Mouse (Mus musculus) kidney, embryonic 16.5 days (tissue): ENCODE data around the gene Atp5j2. TPM values are rescaled to one million over a fixed set of nuclear protein-coding genes. Genes with fewer than 3 reads are reported as not detected.

Source experiments
- ATAC-seq: fragments of 200-750 bp; cut with Nextera tagmentation; 2 replicates; pipeline ENCODE4 v1.8.0; 2017; ENCODE audit warnings: moderate TSS enrichment; ENCODE audit not compliant: low FRiP score, low TSS enrichment
- H3K27ac ChIP-seq: fragments of 300-500 bp; sonication (generic); 2 replicates; pipeline ENCODE4 v1.5.1; 2014; ENCODE audit warnings: low read length
- H3K27me3 ChIP-seq: fragments of 300-500 bp; sonication (generic); 2 replicates; pipeline ENCODE4 v1.6.1; 2014; ENCODE audit warnings: low read length, control low read depth, mixed read lengths; ENCODE audit not compliant: insufficient read depth
- H3K36me3 ChIP-seq: fragments of 300-500 bp; sonication (generic); 2 replicates; pipeline ENCODE4 v1.6.1; 2014; ENCODE audit warnings: low read length, control low read depth, mixed read lengths; ENCODE audit not compliant: insufficient read depth
- H3K4me1 ChIP-seq: fragments of 300-500 bp; sonication (generic); 2 replicates; pipeline ENCODE4 v1.6.1; 2014; ENCODE audit warnings: low read length, control low read depth, mixed read lengths; ENCODE audit not compliant: insufficient read depth
- H3K4me2 ChIP-seq: fragments of 300-500 bp; sonication (generic); replicated peaks from 2 replicates; pipeline ENCODE4 v1.6.1; 2014; ENCODE audit warnings: low read depth, low read length
- H3K4me3 ChIP-seq: fragments of 300-500 bp; sonication (generic); 2 replicates; pipeline ENCODE4 v1.5.1; 2014; ENCODE audit warnings: mild to moderate bottlenecking, low read length
- H3K9ac ChIP-seq: fragments of 300-500 bp; sonication (generic); replicated peaks from 2 replicates; pipeline ENCODE4 v1.6.1; 2014; ENCODE audit warnings: low read length
- H3K9me3 ChIP-seq: fragments of 300-500 bp; sonication (generic); 2 replicates; pipeline ENCODE4 v1.6.1; 2016; ENCODE audit warnings: low read length, control low read depth
- WGBS: fragments of 180-500 bp; shearing (Covaris S2); extraction: QIAGEN DNeasy Blood & Tissue Kit; methylation state at CpG from one replicate; pipeline ENCODE4 v1.1.7; 2014; 5-methylcytosine and 5-hydroxymethylcytosine counted together
- polyA plus RNA-seq: library from polyadenylated mRNA; unstranded; fragments of >200 nt; fragmentation: Nextera tagmentation; extraction: Ambion mirVana; gene quantifications from 2 replicates; pipeline ENCODE4 v1.2.1, GENCODE M21; 2015

Gene Atp5j2
- polyA plus RNA-seq, 1 experiment from 2014 or later: 701 TPM

DNA sequence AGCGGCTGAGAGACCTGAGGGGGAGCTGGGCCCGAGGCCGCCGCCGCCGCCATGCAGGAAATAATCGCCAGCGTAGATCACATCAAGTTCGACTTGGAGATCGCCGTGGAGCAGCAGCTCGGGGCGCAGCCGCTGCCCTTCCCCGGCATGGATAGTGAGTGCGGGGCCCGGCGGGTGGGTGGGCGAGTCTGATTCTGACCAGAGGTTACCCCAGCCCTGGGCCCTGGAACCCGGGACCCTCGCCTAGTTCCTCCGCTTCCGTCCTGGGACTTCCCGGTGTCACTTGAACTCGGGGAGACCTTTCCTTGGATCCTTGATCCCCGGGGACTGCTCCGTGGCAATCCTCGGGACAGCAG, 24.6 kb downstream of the Atp5j2 start:
- Histone ChIP-seq H3K4me1 (peaks cover 23% of the 10 kb centered on the region), H3K27me3 (no peaks in the 10 kb centered on the region)
- ATAC-seq: peak; percentile 53

DNA sequence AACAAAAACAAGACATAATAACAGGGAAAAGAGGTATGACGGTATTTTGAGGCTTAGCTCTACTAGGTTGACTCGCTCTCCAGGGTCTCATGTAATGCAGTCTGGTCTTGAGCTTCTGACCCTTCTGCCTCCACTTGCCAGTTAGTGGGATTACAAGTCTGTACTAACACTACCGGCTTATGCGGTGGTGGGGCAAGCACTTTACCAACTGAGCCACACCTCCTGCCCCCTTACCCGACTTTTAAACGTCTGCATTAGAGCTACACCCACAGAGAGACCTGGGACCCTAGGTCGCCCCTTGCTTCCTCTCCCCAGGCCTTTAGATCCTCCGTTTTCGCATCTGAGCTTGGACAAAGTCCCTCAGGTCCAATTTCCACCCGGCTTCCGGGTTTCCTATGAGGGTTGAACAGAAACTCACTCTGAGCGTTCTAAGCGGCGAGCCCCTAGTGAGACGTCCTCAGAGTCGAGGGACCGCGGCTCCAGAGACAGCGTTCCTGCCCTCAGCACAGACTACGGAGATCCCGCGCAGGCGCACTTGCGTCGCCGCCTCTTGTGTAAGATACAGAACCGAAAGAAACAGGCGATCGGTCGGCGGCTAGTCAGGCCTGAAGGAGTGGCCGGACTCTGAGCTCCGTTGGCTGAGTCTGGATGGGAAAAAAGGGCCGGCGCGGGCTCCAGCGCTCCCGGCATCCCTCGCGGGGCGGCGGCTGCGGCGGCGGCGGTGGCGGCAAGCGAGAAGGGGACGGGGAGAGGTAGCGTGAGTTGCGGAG, 25.1 kb downstream of the Atp5j2 start, which contains the start of the genes Ptcd1 and Cpsf4:
Gene Ptcd1, minus strand, starts transcription at position 573 of the 770 bp plus-strand sequence.
Gene Cpsf4, plus strand, starts transcription at position 678 of the 770 bp plus-strand sequence.
- Histone ChIP-seq H3K27ac (peak within 1 kb of the TSS; percentile 92), H3K27me3 (no peaks in the 10 kb centered on the region), H3K4me3 (peak within 1 kb of the TSS; percentile 99), H3K9ac (peak within 1 kb of the TSS; percentile 96), H3K36me3 (peaks cover 33% of the 10 kb centered on the region), H3K4me1 (peaks cover 23% of the 10 kb centered on the region), H3K4me2 (peak within 1 kb of the TSS; percentile 96), H3K9me3 (no peaks in the 10 kb centered on the region)
- WGBS: under 1% methylated on average over 51 of the region's 51 CpGs
- peak; percentile 97 for ATAC-seq

More for the DNA sequence above, 24.6 kb downstream of the Atp5j2 start:
- Histone ChIP-seq H3K4me3 (peak overlapping the region; percentile 99), H3K9ac (peak overlapping the region; percentile 96), H3K4me2 (peak overlapping the region; percentile 96), H3K9me3 (no peaks in the 10 kb centered on the region), H3K36me3 (peaks cover 37% of the 10 kb centered on the region), H3K27ac (peak overlapping the region; percentile 79)
- 1% methylated on average over 28 of the region's 28 CpGs for WGBS

DNA sequence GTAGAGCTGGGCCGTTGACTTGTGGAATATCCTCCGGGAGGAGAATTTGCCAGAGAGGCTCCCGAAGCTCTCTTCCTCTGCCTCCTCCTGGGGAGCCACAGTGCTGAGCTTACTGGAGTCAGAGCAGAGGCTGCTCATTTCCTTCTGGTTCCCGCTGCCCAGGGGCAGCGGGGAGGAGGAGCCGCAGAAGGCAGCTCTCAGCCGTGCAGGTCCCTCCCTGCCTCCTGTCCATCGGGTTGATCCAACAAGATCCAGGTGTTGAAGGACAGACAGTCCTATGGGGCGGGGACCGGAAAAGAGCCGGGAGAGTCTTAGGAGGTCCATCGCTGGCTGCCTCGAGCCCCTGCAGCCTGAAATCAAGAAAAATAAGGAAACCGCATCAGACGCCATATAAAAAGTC, 26.7 kb downstream of the Atp5j2 start:
- H3K9ac ChIP-seq: peak overlapping the region; percentile 29; the same call in 1 of the 2 replicates
- 81% methylated on average over 15 of the region's 15 CpGs for WGBS
- no peak for ATAC-seq
- H3K4me3 ChIP-seq: no peak overlapping the region
- H3K27ac ChIP-seq: no peak overlapping the region
- no peak overlapping the region for H3K4me2 ChIP-seq
- H3K9me3 ChIP-seq: no peaks in the 10 kb centered on the region
- no peaks in the 10 kb centered on the region for H3K27me3 ChIP-seq
- peaks cover 21% of the 10 kb centered on the region for H3K36me3 ChIP-seq
- H3K4me1 ChIP-seq: peaks cover 23% of the 10 kb centered on the region

DNA sequence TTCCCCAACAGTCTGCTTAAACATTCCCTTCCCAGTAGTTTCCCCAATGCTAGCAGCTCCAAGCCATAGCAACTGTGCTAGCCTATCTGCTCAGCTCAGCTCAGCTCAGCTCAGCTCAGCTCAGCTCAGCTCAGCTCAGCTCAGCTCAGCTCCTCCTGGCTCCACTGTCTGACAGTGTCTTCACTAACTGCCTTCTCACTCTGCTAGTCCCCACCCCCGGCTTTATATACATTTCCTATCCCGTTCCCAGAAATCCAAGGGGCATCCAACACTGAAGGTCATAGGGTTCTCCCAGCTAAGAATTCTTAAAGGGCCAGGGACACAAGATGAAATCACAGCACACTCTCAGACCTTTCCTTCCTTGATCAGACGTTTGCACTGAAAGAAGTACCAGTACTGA, 27.2 kb downstream of the Atp5j2 start:
- no peak for ATAC-seq
- Histone ChIP-seq H3K27me3 (no peaks in the 10 kb centered on the region), H3K27ac (no peak overlapping the region), H3K4me2 (no peak overlapping the region), H3K4me1 (peaks cover 23% of the 10 kb centered on the region), H3K36me3 (peaks cover 19% of the 10 kb centered on the region), H3K9me3 (no peaks in the 10 kb centered on the region), H3K9ac (peak overlapping the region; percentile 29; the same call in 1 of the 2 replicates), H3K4me3 (no peak overlapping the region)
- 42% methylated on average over 3 of the region's 3 CpGs for WGBS

DNA sequence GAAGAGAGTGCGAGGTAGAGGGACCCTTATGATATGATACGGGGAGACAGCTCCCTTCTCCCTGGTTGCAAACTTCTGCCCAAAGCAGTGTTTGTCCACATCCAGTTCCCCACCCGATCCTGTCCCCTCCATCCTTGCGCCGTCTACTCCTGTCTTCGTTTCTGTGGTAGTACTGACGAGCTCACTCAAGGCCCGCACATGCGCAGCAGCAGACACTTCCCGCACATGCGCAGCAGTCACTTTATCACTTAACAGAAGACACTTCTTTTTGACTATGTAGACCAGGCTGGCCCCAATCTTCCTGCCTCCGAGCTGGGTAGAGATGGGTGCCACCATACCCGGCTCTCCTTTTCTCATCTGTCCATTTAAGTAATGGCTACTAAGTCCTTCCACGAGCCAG, 30.5 kb downstream of the Atp5j2 start:
- Histone ChIP-seq H3K36me3 (peaks cover 38% of the 10 kb centered on the region), H3K9ac (no peak overlapping the region), H3K4me3 (no peak overlapping the region), H3K27me3 (no peaks in the 10 kb centered on the region), H3K4me2 (no peak overlapping the region), H3K9me3 (no peaks in the 10 kb centered on the region), H3K27ac (no peak overlapping the region), H3K4me1 (peaks cover 11% of the 10 kb centered on the region)
- WGBS: 95% methylated on average over 14 of the region's 14 CpGs
- no peak for ATAC-seq

DNA sequence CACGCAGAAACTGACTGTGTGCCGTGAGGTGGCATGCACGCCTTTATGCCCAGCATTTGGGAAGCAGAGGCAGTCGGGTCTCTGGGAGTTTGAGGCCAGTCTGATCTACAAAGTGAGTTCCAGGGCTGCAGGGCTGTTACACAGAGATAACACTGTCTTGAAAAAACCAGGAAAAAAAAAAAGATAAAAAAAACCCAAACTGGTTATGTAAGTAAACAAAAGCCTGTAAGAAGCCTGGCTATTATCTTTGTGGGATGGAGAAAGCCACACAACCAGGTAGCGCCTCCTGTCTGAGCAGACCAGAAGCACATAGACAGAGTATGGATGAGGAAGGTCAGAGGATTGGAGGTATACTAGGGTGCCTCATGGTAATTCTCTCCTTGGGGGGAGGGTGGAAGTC, 39.2 kb downstream of the Atp5j2 start:
- no peak overlapping the region for H3K9ac ChIP-seq
- no peak for ATAC-seq
- peaks cover 67% of the 10 kb centered on the region for H3K36me3 ChIP-seq
- H3K27me3 ChIP-seq: no peaks in the 10 kb centered on the region
- H3K4me2 ChIP-seq: no peak overlapping the region
- no peak overlapping the region for H3K27ac ChIP-seq
- no peaks in the 10 kb centered on the region for H3K9me3 ChIP-seq
- no peak overlapping the region for H3K4me3 ChIP-seq
- no peaks in the 10 kb centered on the region for H3K4me1 ChIP-seq
- WGBS: 93% methylated on average over 5 of the region's 5 CpGs

DNA sequence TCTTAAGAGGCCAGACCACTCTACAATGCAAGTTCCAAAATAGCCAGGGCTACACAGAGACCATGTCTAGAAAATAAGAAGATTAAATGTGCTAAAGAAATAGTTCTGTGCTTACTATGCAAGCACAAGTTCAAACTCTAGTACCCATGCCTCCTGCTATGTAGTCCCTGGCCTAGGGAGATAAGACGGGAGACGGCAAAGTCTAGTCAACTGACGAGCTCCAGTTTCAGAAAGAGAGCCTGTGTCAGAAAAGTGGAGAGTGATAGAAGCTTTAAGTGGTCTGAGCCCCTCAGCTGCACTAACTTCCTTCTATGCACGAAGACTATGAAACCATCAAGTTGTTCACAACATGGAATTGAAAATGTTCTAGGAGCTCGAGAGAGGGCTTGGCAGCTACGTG, 42.6 kb downstream of the Atp5j2 start:
- 93% methylated on average over 6 of the region's 6 CpGs for WGBS
- Histone ChIP-seq H3K9ac (no peak overlapping the region), H3K4me3 (no peak overlapping the region), H3K4me1 (no peaks in the 10 kb centered on the region), H3K36me3 (peaks cover 78% of the 10 kb centered on the region), H3K9me3 (no peaks in the 10 kb centered on the region), H3K27me3 (no peaks in the 10 kb centered on the region), H3K4me2 (no peak overlapping the region), H3K27ac (no peak overlapping the region)
- ATAC-seq: no peak

DNA sequence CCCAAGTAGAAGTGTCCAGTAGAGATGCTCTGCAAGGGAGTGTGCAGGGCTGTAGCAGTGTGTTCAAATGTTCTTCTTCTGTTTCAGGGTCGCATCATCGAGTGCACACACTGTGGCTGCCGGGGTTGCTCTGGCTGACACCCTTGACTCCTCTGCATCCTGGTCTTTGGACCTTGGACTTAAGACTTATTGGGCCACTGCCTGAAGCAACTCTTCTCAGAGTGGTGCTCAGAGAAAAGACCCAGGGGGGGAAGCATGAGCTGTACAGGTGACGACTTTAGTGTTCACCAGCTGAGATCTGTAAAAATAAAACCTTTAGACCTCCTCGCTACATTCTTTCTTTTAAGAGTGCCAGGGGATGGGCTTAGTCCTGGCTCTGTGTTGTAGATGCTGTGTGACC, 44.1 kb downstream of the Atp5j2 start:
- no peak for ATAC-seq

DNA sequence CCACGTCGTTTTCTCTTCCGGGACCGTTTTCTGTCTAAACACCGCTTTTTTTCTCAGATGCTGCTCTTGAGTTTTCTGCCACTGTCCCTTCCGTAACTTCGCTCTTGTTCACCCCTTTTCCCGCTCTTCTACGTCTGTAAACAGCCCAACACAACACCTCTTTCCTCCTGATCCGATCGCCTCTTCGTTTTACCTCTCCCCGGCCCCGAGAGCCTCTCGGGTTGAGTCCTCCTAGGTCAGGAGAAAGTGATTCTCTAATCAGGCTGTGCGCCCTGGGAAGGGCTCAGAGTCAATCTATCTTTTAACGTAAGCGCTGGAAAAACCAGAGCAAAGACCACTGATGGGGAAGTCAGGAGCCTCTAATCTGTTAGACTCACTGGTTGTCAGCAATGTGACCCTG, 51.3 kb downstream of the Atp5j2 start:
- Histone ChIP-seq H3K27me3 (no peaks in the 10 kb centered on the region), H3K4me1 (peaks cover 21% of the 10 kb centered on the region), H3K4me3 (peak overlapping the region; percentile 92), H3K9me3 (no peaks in the 10 kb centered on the region), H3K27ac (peak overlapping the region; percentile 91), H3K36me3 (peaks cover 50% of the 10 kb centered on the region), H3K4me2 (peak overlapping the region; percentile 88), H3K9ac (peak overlapping the region; percentile 92)
- ATAC-seq: no peak
- WGBS: under 1% methylated on average over 18 of the region's 18 CpGs

More for the DNA sequence above, 44.1 kb downstream of the Atp5j2 start:
- Histone ChIP-seq H3K9ac (no peak overlapping the region), H3K4me1 (no peaks in the 10 kb centered on the region), H3K4me3 (no peak overlapping the region), H3K36me3 (peaks cover 91% of the 10 kb centered on the region), H3K9me3 (no peaks in the 10 kb centered on the region), H3K4me2 (no peak overlapping the region), H3K27me3 (no peaks in the 10 kb centered on the region), H3K27ac (no peak overlapping the region)
- 89% methylated on average over 5 of the region's 5 CpGs for WGBS
